Mouse (Mus musculus): ENCODE data around the gene Lce1h.

The Lce1h gene

GRCm38 (mm10) chr3:92764965-92765364 lies at the start of gene Lce1h:
Gene Lce1h (minus strand): TSS chr3:92765065.
- no peak for DNase-seq (ENCODE audit: low read depth, low spot score)

GRCm38 (mm10) chr3:92807791-92808190 lies 42.9 kb upstream of the Lce1h start, which contains the start of gene Lce1k:
Gene Lce1k (minus strand): TSS chr3:92807891.
- DNase-seq (ENCODE audit: low read depth, low spot score), result no peak

- no peak for DNase-seq (ENCODE audit: low read depth, low spot score)
Observed at GRCm38 (mm10) chr3:92790414-92790813, 25.5 kb upstream of the Lce1h start, which contains the start of gene Lce1j. Gene Lce1j (minus strand): TSS chr3:92790514.

- DNase-seq (ENCODE audit: low read depth, low spot score), result no peak
Observed at GRCm38 (mm10) chr3:92778799-92779198, 13.9 kb upstream of the Lce1h start, which contains the start of gene Lce1i. Gene Lce1i (minus strand): TSS chr3:92778899.

GRCm38 (mm10) chr3:92771573-92771972 lies 6.7 kb upstream of the Lce1h start:
- DNase-seq (ENCODE audit: low read depth, low spot score), result peak; percentile 43

GRCm38 (mm10) chr3:92753197-92753596 lies 11.7 kb downstream of the Lce1h start:
- DNase-seq (ENCODE audit: low read depth, low spot score), result peak; percentile 2

GRCm38 (mm10) chr3:92752238-92752637 lies 12.6 kb downstream of the Lce1h start, which contains the start of gene Lce1g:
Gene Lce1g (minus strand): TSS chr3:92752338.
- no peak for DNase-seq (ENCODE audit: low read depth, low spot score)

GRCm38 (mm10) chr3:92738996-92739395 lies 25.9 kb downstream of the Lce1h start, which contains the start of gene Gm38119:
Gene Gm38119 (minus strand): TSS chr3:92739096.
- DNase-seq (ENCODE audit: low read depth, low spot score), result no peak

- peak; percentile 18 for DNase-seq (ENCODE audit: low read depth, low spot score)
Observed at GRCm38 (mm10) chr3:92722631-92723030, 42.2 kb downstream of the Lce1h start.

GRCm38 (mm10) chr3:92720250-92720649 lies 44.6 kb downstream of the Lce1h start, which contains the start of gene Lce1f:
Gene Lce1f (minus strand): TSS chr3:92720350.
- DNase-seq (ENCODE audit: low read depth, low spot score), result no peak

- peak; percentile 6 for DNase-seq (ENCODE audit: low read depth, low spot score)
Observed at GRCm38 (mm10) chr3:92715122-92715521, 49.7 kb downstream of the Lce1h start.
